Mouse (Mus musculus) myocyte (in vitro differentiated cells): ENCODE measurements around the gene Zfp692. TPM values are rescaled to one million over a fixed set of nuclear protein-coding genes. Genes with fewer than 3 reads are reported as not detected.
A peak's percentile ranks its signal among the peaks of the same experiment; 100 is the strongest.

Experiments
- H3K27me3 ChIP-seq: one replicate; pipeline ENCODE4 v1.6.1; 2011; ENCODE audit not compliant: control insufficient read depth, insufficient read depth, insufficient read length
- H3K36me3 ChIP-seq: one replicate; pipeline ENCODE4 v1.6.1; 2011; ENCODE audit not compliant: control insufficient read depth, insufficient read depth
- H3K4me2 ChIP-seq: one replicate; pipeline ENCODE4 v1.6.1; 2011; ENCODE audit warnings: low read depth, control low read depth
- H3K4me3 ChIP-seq: one replicate; pipeline ENCODE4 v1.5.1; 2011; ENCODE audit warnings: mild to moderate bottlenecking, control low read depth, moderate library complexity
- H3K79me2 ChIP-seq: one replicate; pipeline ENCODE4 v1.6.1; 2011; ENCODE audit not compliant: control insufficient read depth, insufficient read depth
- H3ac ChIP-seq: one replicate; pipeline ENCODE4 v1.6.1; 2011; ENCODE audit not compliant: control insufficient read depth, insufficient read length
- CEBPB ChIP-seq: IDR thresholded peaks from 2 replicates; pipeline ENCODE4 v1.6.1; 2011; ENCODE audit warnings: mild to moderate bottlenecking, moderate library complexity; ENCODE audit not compliant: poor library complexity, insufficient read depth, severe bottlenecking
- E2F4 ChIP-seq: IDR thresholded peaks from one replicate; pipeline ENCODE4 v1.6.1; 2011; ENCODE audit warnings: mild to moderate bottlenecking, control low read depth, moderate library complexity; ENCODE audit not compliant: insufficient read depth
- MAX ChIP-seq: IDR thresholded peaks from one replicate; pipeline ENCODE4 v1.6.1; 2011; ENCODE audit warnings: low read depth, mild to moderate bottlenecking, control low read depth
- MYOD1 ChIP-seq, 3 experiments: IDR thresholded peaks; one replicate each; pipeline ENCODE4 v1.6.1; 2011; ENCODE audit warnings: control low read depth in 2 of 3, low read depth in 2 of 3, mild to moderate bottlenecking in 2 of 3, moderate library complexity in 1 of 3; ENCODE audit not compliant: insufficient read length in 2 of 3, control insufficient read depth in 1 of 3
- MYOG ChIP-seq, 3 experiments: IDR thresholded peaks; one replicate each; pipeline ENCODE4 v1.6.1; 2011; ENCODE audit warnings: control low read depth in 2 of 3, low read depth in 2 of 3, mild to moderate bottlenecking in 2 of 3; ENCODE audit not compliant: insufficient read length in 2 of 3, control insufficient read depth in 1 of 3, insufficient read depth in 1 of 3
- POLR2A ChIP-seq: IDR thresholded peaks from one replicate; pipeline ENCODE4 v1.6.1; 2011; ENCODE audit warnings: low read depth, mild to moderate bottlenecking, control low read depth, moderate library complexity; ENCODE audit not compliant: insufficient read length
- POLR2AphosphoS2 ChIP-seq: IDR thresholded peaks from one replicate; pipeline ENCODE4 v1.6.1; 2011; ENCODE audit warnings: low read depth, control low read depth; ENCODE audit not compliant: insufficient read length
- REST ChIP-seq: IDR thresholded peaks from one replicate; pipeline ENCODE4 v1.6.1; 2011; ENCODE audit warnings: mild to moderate bottlenecking, control low read depth, moderate library complexity; ENCODE audit not compliant: insufficient read depth, insufficient read length
- SRF ChIP-seq: IDR thresholded peaks from one replicate; pipeline ENCODE4 v1.6.1; 2011; ENCODE audit warnings: low read depth; ENCODE audit not compliant: control insufficient read depth, insufficient read length
- TCF12 ChIP-seq: IDR thresholded peaks from one replicate; pipeline ENCODE4 v1.6.1; 2011; ENCODE audit warnings: mild to moderate bottlenecking, control low read depth; ENCODE audit not compliant: poor library complexity, insufficient read depth, severe bottlenecking
- TCF3 ChIP-seq: IDR thresholded peaks from one replicate; pipeline ENCODE4 v1.6.1; 2011; ENCODE audit warnings: low read depth, control low read depth; ENCODE audit not compliant: insufficient read length
- USF1 ChIP-seq: IDR thresholded peaks from one replicate; pipeline ENCODE4 v1.6.1; 2011; ENCODE audit warnings: low read depth, mild to moderate bottlenecking, control low read depth, moderate library complexity
- polyA plus RNA-seq: library from polyadenylated mRNA; unstranded; fragments of >200 nt; fragmentation: generic; extraction: Trizol; gene quantifications from one replicate; pipeline ENCODE4 v1.2.1, GENCODE M21; 2012; ENCODE audit warnings: missing spikeins

The Zfp692 gene
- polyA plus RNA-seq, 1 experiment = 6.0 TPM

DNA sequence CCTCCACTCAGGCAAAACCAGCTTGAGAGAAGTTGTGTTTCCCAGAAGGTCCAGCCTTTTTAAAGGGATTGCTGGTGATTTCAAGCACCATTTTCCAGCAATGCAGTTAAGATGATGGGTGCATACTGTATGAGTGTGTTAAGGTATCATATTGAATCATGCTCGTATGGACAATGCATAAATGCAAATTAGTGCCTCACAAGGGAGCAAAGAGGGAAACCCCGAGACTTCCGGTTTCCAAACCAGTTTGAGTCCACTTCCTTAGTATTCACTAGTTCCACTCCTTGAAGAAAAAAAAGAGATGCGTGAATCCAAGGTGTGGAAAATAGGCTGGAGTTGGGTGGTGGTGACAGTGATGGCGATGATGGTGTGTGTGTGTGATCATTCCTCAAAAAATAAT is 24.4 kb upstream of the Zfp692 start:
- Histone ChIP-seq H3K79me2 (no peaks in the 10 kb centered on the region), H3K27me3 (peaks cover 32% of the 10 kb centered on the region), H3ac (no peak overlapping the region), H3K4me3 (no peak overlapping the region), H3K36me3 (no peaks in the 10 kb centered on the region), H3K4me2 (no peak overlapping the region)
- no peak for TF ChIP-seq E2F4
- TF ChIP-seq USF1 = no peak
- no peak for TF ChIP-seq MAX
- TF ChIP-seq TCF3 = no peak
- TF ChIP-seq TCF12 = no peak
- TF ChIP-seq CEBPB = no peak
- TF ChIP-seq MYOG (IDR thresholded peaks at IDR 0.05; ENCODE audit: control insufficient read depth in 1 of 3, insufficient read depth in 1 of 3, insufficient read length in 2 of 3, low read depth in 2 of 3) = no peak
- no peak for TF ChIP-seq REST

- Histone ChIP-seq H3K4me3 (no peak overlapping the region), H3K4me2 (no peak overlapping the region), H3K36me3 (no peaks in the 10 kb centered on the region), H3ac (no peak overlapping the region), H3K79me2 (no peaks in the 10 kb centered on the region), H3K27me3 (peaks cover 19% of the 10 kb centered on the region)
- no peak for TF ChIP-seq REST
- no peak for TF ChIP-seq SRF
- TF ChIP-seq TCF3 = no peak
- no peak for TF ChIP-seq POLR2A
- no peak for TF ChIP-seq MYOD1 (IDR thresholded peaks at IDR 0.05; ENCODE audit: control insufficient read depth in 1 of 3, insufficient read length in 2 of 3, low read depth in 2 of 3)
- no peak for TF ChIP-seq POLR2AphosphoS2
- TF ChIP-seq USF1 = no peak
- TF ChIP-seq MYOG (IDR thresholded peaks at IDR 0.05; ENCODE audit: control insufficient read depth in 1 of 3, insufficient read depth in 1 of 3, insufficient read length in 2 of 3, low read depth in 2 of 3) = no peak
- TF ChIP-seq E2F4 = no peak
Observed at GRCm38 (mm10) chr11:58289992-58290682, 16.7 kb upstream of the Zfp692 start.

DNA sequence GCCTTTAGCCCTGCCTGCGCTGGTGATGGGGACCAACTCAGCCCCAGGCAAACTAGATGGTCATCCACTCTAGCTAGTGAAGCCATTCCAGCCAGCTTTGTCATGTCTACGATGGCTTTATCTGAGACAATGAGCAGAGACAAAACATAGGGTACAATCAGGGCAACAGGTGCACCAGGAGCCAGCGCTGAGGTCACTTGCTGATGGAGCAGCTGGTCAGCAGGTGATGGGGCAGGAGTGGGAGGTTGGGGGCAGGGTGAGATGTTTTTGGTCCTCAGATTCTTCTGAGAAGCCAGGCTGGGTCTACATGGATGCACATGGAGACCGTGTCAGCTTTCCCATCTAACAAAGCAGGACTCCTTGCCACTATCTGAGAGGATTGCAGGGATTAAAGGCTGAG is 16.1 kb upstream of the Zfp692 start:
- Histone ChIP-seq H3K36me3 (no peaks in the 10 kb centered on the region), H3K27me3 (peaks cover 19% of the 10 kb centered on the region), H3K79me2 (no peaks in the 10 kb centered on the region), H3K4me3 (no peak overlapping the region), H3ac (no peak overlapping the region), H3K4me2 (no peak overlapping the region)
- peak in 2 of 3 experiments; percentile 90 to 99 for TF ChIP-seq MYOD1 (IDR thresholded peaks at IDR 0.05; ENCODE audit: control insufficient read depth in 1 of 3, insufficient read length in 2 of 3, low read depth in 2 of 3)
- TF ChIP-seq TCF12 = peak; percentile 78
- TF ChIP-seq TCF3 = peak; percentile 85
- peak in 2 of 3 experiments; percentile 82 to 91 for TF ChIP-seq MYOG (IDR thresholded peaks at IDR 0.05; ENCODE audit: control insufficient read depth in 1 of 3, insufficient read depth in 1 of 3, insufficient read length in 2 of 3, low read depth in 2 of 3)
- TF ChIP-seq MAX = no peak

DNA sequence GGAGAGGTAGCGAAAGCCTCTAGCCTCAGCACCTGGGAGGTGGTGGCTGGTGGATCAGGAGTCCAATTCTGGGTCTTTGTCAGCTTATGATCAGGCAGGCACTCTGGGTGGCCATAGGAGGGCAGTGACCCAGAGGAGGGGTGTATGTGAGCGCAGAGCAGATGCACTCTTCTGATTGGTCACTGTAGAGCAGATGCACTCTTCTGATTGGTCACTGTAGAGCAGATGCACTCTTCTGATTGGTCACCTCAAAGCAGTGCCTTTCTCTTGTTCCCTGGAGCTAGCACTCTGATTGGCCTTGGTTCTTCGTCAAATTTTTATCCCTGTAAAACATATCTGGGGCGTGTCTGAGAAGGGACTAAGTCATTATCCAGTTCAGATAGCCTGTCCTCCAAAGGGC is 14.1 kb upstream of the Zfp692 start:
- Histone ChIP-seq H3K4me3 (no peak overlapping the region), H3K4me2 (no peak overlapping the region), H3ac (no peak overlapping the region), H3K36me3 (no peaks in the 10 kb centered on the region), H3K27me3 (no peaks in the 10 kb centered on the region), H3K79me2 (no peaks in the 10 kb centered on the region)
- no peak for TF ChIP-seq USF1
- no peak for TF ChIP-seq SRF
- TF ChIP-seq E2F4 = no peak
- no peak for TF ChIP-seq POLR2AphosphoS2
- TF ChIP-seq MYOD1 (IDR thresholded peaks at IDR 0.05; ENCODE audit: control insufficient read depth in 1 of 3, insufficient read length in 2 of 3, low read depth in 2 of 3) = no peak
- no peak for TF ChIP-seq MAX
- no peak for TF ChIP-seq CEBPB
- no peak for TF ChIP-seq REST
- no peak for TF ChIP-seq MYOG (IDR thresholded peaks at IDR 0.05; ENCODE audit: control insufficient read depth in 1 of 3, insufficient read depth in 1 of 3, insufficient read length in 2 of 3, low read depth in 2 of 3)
- TF ChIP-seq TCF3 = no peak
- TF ChIP-seq POLR2A = no peak
- no peak for TF ChIP-seq TCF12

DNA sequence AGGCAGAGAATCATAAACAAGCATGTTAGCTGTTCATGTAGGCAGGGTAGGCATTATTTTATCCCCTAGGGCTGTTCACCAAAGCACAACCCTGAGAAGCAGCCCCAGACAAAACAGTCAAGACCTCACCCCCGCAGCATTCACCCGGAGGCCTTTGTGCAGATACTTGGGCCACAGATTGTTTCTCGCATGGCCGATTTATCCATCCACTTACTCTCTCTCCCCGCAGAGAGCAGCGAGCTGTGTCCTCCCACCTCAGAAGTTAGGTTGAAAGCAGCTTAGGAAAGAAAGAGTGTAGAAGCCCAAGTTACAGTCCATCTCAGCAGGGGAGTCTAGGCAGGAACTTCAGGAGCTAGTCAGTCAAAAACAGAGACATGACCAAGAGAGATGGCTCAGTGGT is 9.5 kb upstream of the Zfp692 start:
- Histone ChIP-seq H3K27me3 (no peaks in the 10 kb centered on the region), H3ac (no peak overlapping the region), H3K36me3 (no peaks in the 10 kb centered on the region), H3K79me2 (no peaks in the 10 kb centered on the region), H3K4me2 (no peak overlapping the region), H3K4me3 (no peak overlapping the region)
- TF ChIP-seq E2F4 (no peak), SRF (no peak), MAX (no peak), TCF12 (no peak)
